Mouse (Mus musculus) embryonic facial prominence, embryonic 15.5 days (tissue): ENCODE data around the gene Fat4. TPM values are rescaled to one million over a fixed set of nuclear protein-coding genes. Genes with fewer than 3 reads are reported as not detected.

Source experiments
- ATAC-seq: fragments of 200-750 bp; cut with Nextera tagmentation; 2 replicates; pipeline ENCODE4 v1.8.0; 2017; ENCODE audit warnings: low read depth, moderate TSS enrichment; ENCODE audit not compliant: insufficient number of reproducible peaks, low FRiP score, low TSS enrichment
- H3K27ac ChIP-seq: fragments of 300-500 bp; sonication (generic); replicated peaks from 2 replicates; pipeline ENCODE4 v1.5.1; 2015; ENCODE audit warnings: mild to moderate bottlenecking, inconsistent platforms
- H3K27me3 ChIP-seq: fragments of 300-500 bp; sonication (generic); 2 replicates; pipeline ENCODE4 v1.6.1; 2015; ENCODE audit warnings: inconsistent platforms
- H3K36me3 ChIP-seq: fragments of 300-500 bp; sonication (generic); 2 replicates; pipeline ENCODE4 v1.6.1; 2015; ENCODE audit warnings: mild to moderate bottlenecking, inconsistent platforms
- H3K4me1 ChIP-seq: fragments of 300-500 bp; sonication (generic); 2 replicates; pipeline ENCODE4 v1.6.1; 2015; ENCODE audit warnings: inconsistent platforms
- H3K4me2 ChIP-seq: fragments of 300-500 bp; sonication (generic); replicated peaks from 2 replicates; pipeline ENCODE4 v1.6.1; 2015; ENCODE audit warnings: mild to moderate bottlenecking, inconsistent platforms
- H3K4me3 ChIP-seq: fragments of 300-500 bp; sonication (generic); replicated peaks from 2 replicates; pipeline ENCODE4 v1.5.1; 2015; ENCODE audit warnings: mild to moderate bottlenecking, inconsistent platforms
- H3K9ac ChIP-seq: fragments of 300-500 bp; sonication (generic); 2 replicates; pipeline ENCODE4 v1.6.1; 2015; ENCODE audit warnings: inconsistent platforms
- H3K9me3 ChIP-seq: fragments of 300-500 bp; sonication (generic); replicated peaks from 2 replicates; pipeline ENCODE4 v1.6.1; 2016; ENCODE audit warnings: inconsistent platforms
- WGBS: fragments of 180-500 bp; shearing (Covaris S2); methylation state at CpG from one replicate; pipeline ENCODE4 v1.1.7; 2015; 5-methylcytosine and 5-hydroxymethylcytosine counted together
- polyA plus RNA-seq: library from polyadenylated mRNA; unstranded; fragments of >200 nt; fragmentation: Nextera tagmentation; extraction: Ambion mirVana; gene quantifications from 2 replicates; pipeline ENCODE4 v1.2.1, GENCODE M21; 2015

Fat4 gene
- polyA plus RNA-seq, 1 experiment from 2014 or later: 9.5 TPM

GRCm38 (mm10) chr3:38906832-38907231 is 20.1 kb downstream of the Fat4 start:
- 70% methylated on average over 3 of the region's 3 CpGs for WGBS
- no peak overlapping the region for H3K9ac ChIP-seq

GRCm38 (mm10) chr3:38907676-38908425 is 21.1 kb downstream of the Fat4 start:
- Histone ChIP-seq H3K27ac (no peak overlapping the region), H3K4me2 (peak overlapping the region; percentile 26), H3K9me3 (no peaks in the 10 kb centered on the region), H3K27me3 (no peaks in the 10 kb centered on the region), H3K9ac (no peak overlapping the region), H3K4me1 (peaks cover 13% of the 10 kb centered on the region; the same call in 1 of the 2 replicates), H3K4me3 (no peak overlapping the region), H3K36me3 (no peaks in the 10 kb centered on the region)
- no peak for ATAC-seq
- whole genome bisulfite sequencing: 25% methylated on average over 14 of the region's 14 CpGs

More at GRCm38 (mm10) chr3:38906832-38907231, 20.1 kb downstream of the Fat4 start:
- no peaks in the 10 kb centered on the region for H3K9me3 ChIP-seq
- H3K27ac ChIP-seq: no peak overlapping the region
- no peak for ATAC-seq
- H3K4me3 ChIP-seq: no peak overlapping the region
- no peaks in the 10 kb centered on the region; the same call in 1 of the 2 replicates for H3K36me3 ChIP-seq
- no peak overlapping the region for H3K4me2 ChIP-seq
- H3K27me3 ChIP-seq: no peaks in the 10 kb centered on the region
- H3K4me1 ChIP-seq: peaks cover 10% of the 10 kb centered on the region; the same call in 1 of the 2 replicates

- WGBS: 46% methylated on average over 13 of the region's 13 CpGs
- H3K4me2 ChIP-seq: peak overlapping the region; percentile 26; the same call in 1 of the 2 replicates
These were observed 21.8 kb downstream of the Fat4 start for GRCm38 (mm10) chr3:38908426-38909111.

GRCm38 (mm10) chr3:38912768-38913487 is 26.2 kb downstream of the Fat4 start:
- no peaks in the 10 kb centered on the region for H3K9me3 ChIP-seq
- peaks cover 3% of the 10 kb centered on the region; the same call in 1 of the 2 replicates for H3K4me1 ChIP-seq
- H3K36me3 ChIP-seq: no peaks in the 10 kb centered on the region
- no peak overlapping the region for H3K4me3 ChIP-seq
- H3K9ac ChIP-seq: no peak overlapping the region
- WGBS: 71% methylated on average over 5 of the region's 5 CpGs
- ATAC-seq: no peak
- no peaks in the 10 kb centered on the region for H3K27me3 ChIP-seq
- no peak overlapping the region for H3K27ac ChIP-seq
- no peak overlapping the region for H3K4me2 ChIP-seq

More at GRCm38 (mm10) chr3:38908426-38909111, 21.8 kb downstream of the Fat4 start:
- Histone ChIP-seq H3K36me3 (no peaks in the 10 kb centered on the region), H3K9me3 (no peaks in the 10 kb centered on the region), H3K27ac (no peak overlapping the region), H3K9ac (no peak overlapping the region), H3K4me3 (no peak overlapping the region), H3K27me3 (no peaks in the 10 kb centered on the region), H3K4me1 (peaks cover 13% of the 10 kb centered on the region; the same call in 1 of the 2 replicates)
- ATAC-seq: no peak

DNA sequence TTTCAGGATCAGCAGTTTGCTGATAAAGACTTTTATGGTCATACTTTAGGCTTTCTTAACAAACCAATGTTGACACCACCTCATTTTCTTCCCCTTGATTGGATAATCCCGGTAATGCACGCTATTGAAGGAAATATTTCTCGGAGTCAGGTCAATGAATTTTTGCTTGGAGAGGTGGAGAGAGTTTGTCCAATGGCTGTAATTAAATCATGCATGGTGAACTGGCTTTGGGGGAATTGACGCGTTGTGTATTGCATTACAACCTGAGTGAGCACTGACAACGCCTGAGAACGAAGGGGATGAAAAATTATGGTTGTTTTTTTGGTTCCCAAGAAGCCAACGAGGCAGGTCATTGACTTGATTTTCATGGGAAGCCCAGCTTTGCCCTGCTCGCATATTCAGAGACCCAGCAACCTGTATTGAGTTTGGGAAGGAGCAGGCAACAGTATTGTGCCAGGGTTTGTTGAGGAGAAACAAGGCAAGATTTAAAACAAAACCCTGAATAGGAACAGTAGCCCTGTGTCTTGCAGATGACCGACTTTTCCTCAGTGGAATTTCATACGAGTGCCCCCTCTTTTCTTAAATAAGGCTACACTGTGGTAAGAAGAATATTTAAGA is 26.9 kb downstream of the Fat4 start:
- Histone ChIP-seq H3K9me3 (no peaks in the 10 kb centered on the region), H3K27me3 (no peaks in the 10 kb centered on the region), H3K36me3 (no peaks in the 10 kb centered on the region), H3K27ac (no peak overlapping the region), H3K9ac (no peak overlapping the region), H3K4me1 (0 out of 2 replicates have a peak, but pooled peaks cover 2% of the 10 kb centered on the region), H3K4me2 (no peak overlapping the region), H3K4me3 (no peak overlapping the region)
- no peak for ATAC-seq
- WGBS: 62% methylated on average over 11 of the region's 11 CpGs

- 67% methylated on average over 2 of the region's 2 CpGs for whole genome bisulfite sequencing
- Histone ChIP-seq H3K9me3 (no peaks in the 10 kb centered on the region), H3K27ac (peak overlapping the region; percentile 55; the same call in 1 of the 2 replicates), H3K4me2 (no peak overlapping the region), H3K27me3 (no peaks in the 10 kb centered on the region), H3K36me3 (no peaks in the 10 kb centered on the region), H3K4me3 (no peak overlapping the region), H3K4me1 (peaks cover 10% of the 10 kb centered on the region; the same call in 1 of the 2 replicates), H3K9ac (no peak overlapping the region)
- no peak for ATAC-seq
These were observed 32.2 kb downstream of the Fat4 start for GRCm38 (mm10) chr3:38918926-38919325.

GRCm38 (mm10) chr3:38921031-38921430 is 34.3 kb downstream of the Fat4 start:
- H3K4me3 ChIP-seq: no peak overlapping the region
- no peaks in the 10 kb centered on the region for H3K9me3 ChIP-seq
- H3K27ac ChIP-seq: peak overlapping the region; percentile 58; the same call in 1 of the 2 replicates
- H3K27me3 ChIP-seq: no peaks in the 10 kb centered on the region
- no peak for ATAC-seq
- peaks cover 10% of the 10 kb centered on the region; the same call in 1 of the 2 replicates for H3K4me1 ChIP-seq
- no peak overlapping the region for H3K9ac ChIP-seq
- H3K4me2 ChIP-seq: no peak overlapping the region
- no peaks in the 10 kb centered on the region for H3K36me3 ChIP-seq
- WGBS: 22% methylated on average over 2 of the region's 2 CpGs

DNA sequence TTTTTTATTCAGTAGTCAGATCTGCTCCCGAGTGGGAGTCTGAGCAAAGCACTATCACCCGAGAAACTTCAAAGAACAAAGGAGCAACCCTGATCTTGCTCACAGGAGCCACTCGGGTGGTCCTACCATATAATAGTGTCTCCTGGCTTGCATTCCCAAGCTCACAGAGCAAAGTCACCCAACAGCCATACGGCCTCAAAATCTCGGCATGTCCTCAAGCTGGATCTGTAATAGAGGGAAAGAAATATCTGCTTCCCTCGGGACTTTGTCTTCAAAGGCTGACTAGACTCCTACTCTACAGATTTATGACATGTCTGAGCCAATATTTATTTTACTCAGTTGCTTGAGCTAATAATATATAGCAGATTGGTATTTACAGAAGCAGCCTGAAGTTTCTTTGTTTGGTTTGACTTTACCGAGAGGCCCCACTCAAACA is 36.5 kb downstream of the Fat4 start:
- H3K4me2 ChIP-seq: no peak overlapping the region
- no peaks in the 10 kb centered on the region for H3K36me3 ChIP-seq
- no peak overlapping the region for H3K9ac ChIP-seq
- H3K9me3 ChIP-seq: no peaks in the 10 kb centered on the region
- H3K4me3 ChIP-seq: no peak overlapping the region
- H3K4me1 ChIP-seq: peaks cover 10% of the 10 kb centered on the region; the same call in 1 of the 2 replicates
- no peak for ATAC-seq
- no peak overlapping the region for H3K27ac ChIP-seq
- 41% methylated on average over 7 of the region's 7 CpGs for WGBS
- no peaks in the 10 kb centered on the region for H3K27me3 ChIP-seq

GRCm38 (mm10) chr3:38928076-38928686 is 41.4 kb downstream of the Fat4 start:
- Histone ChIP-seq H3K4me1 (peaks cover 8% of the 10 kb centered on the region; the same call in 1 of the 2 replicates), H3K27me3 (no peaks in the 10 kb centered on the region), H3K4me3 (no peak overlapping the region), H3K9ac (no peak overlapping the region), H3K27ac (peak overlapping the region; percentile 63), H3K9me3 (no peaks in the 10 kb centered on the region), H3K36me3 (no peaks in the 10 kb centered on the region), H3K4me2 (no peak overlapping the region)
- WGBS: 24% methylated on average over 4 of the region's 4 CpGs
- no peak for ATAC-seq

GRCm38 (mm10) chr3:38928751-38929150 is 42.0 kb downstream of the Fat4 start:
- no peak for ATAC-seq
- H3K4me2 ChIP-seq: no peak overlapping the region
- no peaks in the 10 kb centered on the region for H3K9me3 ChIP-seq
- H3K4me3 ChIP-seq: no peak overlapping the region
- H3K27ac ChIP-seq: peak overlapping the region; percentile 18
- peaks cover 6% of the 10 kb centered on the region; the same call in 1 of the 2 replicates for H3K4me1 ChIP-seq
- no peaks in the 10 kb centered on the region for H3K36me3 ChIP-seq
- WGBS: 33% methylated on average over 3 of the region's 3 CpGs
- H3K27me3 ChIP-seq: no peaks in the 10 kb centered on the region
- no peak overlapping the region for H3K9ac ChIP-seq
